Mouse (Mus musculus): Measurements from ENCODE around the gene Apol8. TPM values are rescaled to one million over a fixed set of nuclear protein-coding genes. Genes with fewer than 3 reads are reported as not detected.

Gene Apol8
- polyA plus RNA-seq, 1 experiment from 2014 or later = 3.2 TPM

DNA sequence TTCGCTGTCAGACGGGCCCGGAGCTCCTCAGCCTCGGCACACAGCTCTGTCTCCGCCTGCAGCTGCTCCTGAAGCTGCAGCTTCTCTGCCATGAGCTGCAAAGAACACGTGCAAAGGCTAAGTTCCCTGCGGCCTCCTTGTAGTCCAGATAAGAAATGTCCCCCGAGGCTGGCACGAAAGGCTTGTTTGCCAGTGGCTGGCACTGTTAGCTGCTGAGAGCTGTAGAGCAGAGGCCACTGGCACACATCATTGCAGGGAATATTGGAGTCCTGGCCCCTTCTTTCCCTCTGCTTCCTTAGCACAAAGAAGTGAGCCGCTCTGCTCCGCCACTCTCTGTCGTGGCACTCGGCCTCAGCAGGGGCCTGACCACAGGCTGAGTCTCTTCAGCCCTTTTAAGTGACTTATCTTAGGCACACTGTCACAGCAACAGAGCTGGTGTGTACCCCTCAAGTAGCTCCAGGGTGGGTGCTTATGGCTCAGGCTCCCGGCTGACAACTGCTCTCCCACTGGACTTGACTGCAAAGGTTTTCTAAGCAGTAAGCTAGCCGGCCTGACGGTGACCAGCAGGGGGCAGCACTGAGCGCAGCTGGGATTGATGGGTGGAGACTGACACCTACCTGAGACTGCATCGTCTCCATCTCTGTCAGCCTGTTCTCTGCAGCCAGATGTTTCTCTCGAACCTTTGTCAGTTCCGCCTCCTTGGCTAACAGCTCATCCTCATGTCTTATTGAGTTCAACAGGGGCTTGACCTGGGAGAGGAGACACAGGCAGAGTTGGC, 18.6 kb upstream of the Apol8 start:
- 69% methylated on average over 20 of the region's 20 CpGs for WGBS

DNA sequence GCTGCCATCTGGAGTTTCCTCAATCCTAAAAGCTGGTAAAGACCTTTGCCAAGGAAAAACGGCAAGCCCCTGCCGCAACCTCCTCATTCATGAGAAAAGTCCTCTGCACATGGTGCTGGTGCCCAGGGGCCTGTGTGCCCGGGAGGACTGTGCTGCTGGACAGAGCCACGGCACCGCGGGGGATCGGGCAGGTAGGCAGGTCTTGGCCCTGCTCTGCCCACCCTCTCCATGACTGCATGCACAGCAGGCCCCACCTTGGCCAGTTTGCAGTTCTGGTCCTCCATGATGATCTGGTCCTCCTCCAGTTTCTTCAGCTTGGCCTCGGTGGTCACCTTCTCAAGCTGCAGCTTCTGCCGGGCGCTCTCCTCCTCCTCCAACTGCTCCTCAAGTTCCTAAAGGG, 17.5 kb upstream of the Apol8 start:
- H3K27me3 ChIP-seq (replicated peaks; ENCODE audit: control insufficient read depth, insufficient read depth, low read length) = no peaks in the 10 kb centered on the region
- H3K4me2 ChIP-seq = no peak overlapping the region
- 96% methylated on average over 10 of the region's 10 CpGs for WGBS
- ATAC-seq (replicated peaks; ENCODE audit: low FRiP score) = no peak
- no peak for DNase-seq (ENCODE audit: low spot score)
- no peak overlapping the region for H3K4me3 ChIP-seq (ENCODE audit: low read depth, low read length)
- peaks cover 71% of the 10 kb centered on the region for H3K36me3 ChIP-seq (ENCODE audit: control insufficient read depth, insufficient read depth, low read length)
- peaks cover 16% of the 10 kb centered on the region for H3K4me1 ChIP-seq (replicated peaks; ENCODE audit: control insufficient read depth, insufficient read depth, low read length)
- H3K9ac ChIP-seq (ENCODE audit: low read depth, low read length) = no peak overlapping the region
- H3K27ac ChIP-seq (ENCODE audit: low read depth, low read length) = peak overlapping the region; percentile 66
- H3K9me3 ChIP-seq (ENCODE audit: control insufficient read depth, low read length) = no peaks in the 10 kb centered on the region

More for the DNA sequence above, 18.6 kb upstream of the Apol8 start:
- no peaks in the 10 kb centered on the region for H3K9me3 ChIP-seq (ENCODE audit: control insufficient read depth, low read length)
- H3K36me3 ChIP-seq (ENCODE audit: control insufficient read depth, insufficient read depth, low read length) = peaks cover 70% of the 10 kb centered on the region
- H3K4me2 ChIP-seq = no peak overlapping the region
- H3K4me3 ChIP-seq (ENCODE audit: low read depth, low read length) = no peak overlapping the region
- ATAC-seq (replicated peaks; ENCODE audit: low FRiP score) = no peak
- H3K9ac ChIP-seq (ENCODE audit: low read depth, low read length) = no peak overlapping the region
- H3K4me1 ChIP-seq (replicated peaks; ENCODE audit: control insufficient read depth, insufficient read depth, low read length) = peaks cover 16% of the 10 kb centered on the region
- no peak overlapping the region for H3K27ac ChIP-seq (ENCODE audit: low read depth, low read length)
- no peaks in the 10 kb centered on the region for H3K27me3 ChIP-seq (replicated peaks; ENCODE audit: control insufficient read depth, insufficient read depth, low read length)
- DNase-seq (ENCODE audit: low spot score) = peak; percentile 81

DNA sequence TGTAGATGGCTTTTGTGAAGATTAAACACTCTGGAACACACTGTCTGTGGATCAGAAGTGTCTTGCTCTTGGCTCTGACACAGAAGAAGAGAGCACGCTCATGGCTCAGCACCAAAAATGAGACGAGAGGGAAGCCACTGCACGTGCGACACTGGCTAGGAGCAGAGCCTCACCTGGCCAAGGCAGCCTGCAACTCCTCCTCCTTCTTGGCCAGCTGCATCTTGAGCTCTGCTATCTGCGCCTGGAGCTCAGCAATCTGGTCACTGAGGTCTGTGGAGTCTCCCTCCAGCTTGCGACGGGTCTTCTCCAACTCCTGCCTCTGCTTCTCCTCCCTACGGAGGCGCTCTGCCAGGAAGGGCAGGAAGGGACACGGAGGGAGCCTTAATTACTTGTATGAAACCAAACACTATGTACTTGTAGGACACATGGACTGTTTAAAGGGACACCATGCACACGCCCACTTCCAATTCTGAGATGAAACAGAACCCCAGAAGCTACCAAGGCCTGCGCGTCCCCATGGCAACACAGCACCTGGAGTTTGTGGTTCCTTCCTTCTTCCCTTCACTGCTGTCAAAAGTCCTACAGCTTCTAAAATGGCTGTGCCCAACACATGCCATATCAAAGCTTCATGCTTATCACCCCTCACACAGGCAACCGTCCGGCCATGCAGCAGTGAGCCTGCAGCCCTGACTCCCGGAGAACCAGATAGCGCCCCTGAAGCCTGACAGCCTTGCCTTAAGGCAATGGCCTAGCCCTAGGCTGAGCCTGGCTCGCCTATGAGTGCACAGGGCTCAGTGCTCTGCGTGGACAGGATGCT, 16.5 kb upstream of the Apol8 start:
- Histone ChIP-seq H3K4me1 (replicated peaks; ENCODE audit: control insufficient read depth, insufficient read depth, low read length) (peaks cover 16% of the 10 kb centered on the region), H3K27me3 (replicated peaks; ENCODE audit: control insufficient read depth, insufficient read depth, low read length) (no peaks in the 10 kb centered on the region), H3K9me3 (ENCODE audit: control insufficient read depth, low read length) (no peaks in the 10 kb centered on the region), H3K4me3 (ENCODE audit: low read depth, low read length) (no peak overlapping the region), H3K36me3 (ENCODE audit: control insufficient read depth, insufficient read depth, low read length) (peaks cover 77% of the 10 kb centered on the region), H3K27ac (ENCODE audit: low read depth, low read length) (peak overlapping the region; percentile 90), H3K4me2 (peak overlapping the region; percentile 10; the same call in 1 of the 2 replicates), H3K9ac (ENCODE audit: low read depth, low read length) (0 out of 2 replicates have a peak overlapping the region, but pooled peaks have one; percentile 38)
- ATAC-seq (replicated peaks; ENCODE audit: low FRiP score) (peak; percentile 97), DNase-seq (ENCODE audit: low spot score) (peak; percentile 65)
- 69% methylated on average over 19 of the region's 19 CpGs for WGBS

DNA sequence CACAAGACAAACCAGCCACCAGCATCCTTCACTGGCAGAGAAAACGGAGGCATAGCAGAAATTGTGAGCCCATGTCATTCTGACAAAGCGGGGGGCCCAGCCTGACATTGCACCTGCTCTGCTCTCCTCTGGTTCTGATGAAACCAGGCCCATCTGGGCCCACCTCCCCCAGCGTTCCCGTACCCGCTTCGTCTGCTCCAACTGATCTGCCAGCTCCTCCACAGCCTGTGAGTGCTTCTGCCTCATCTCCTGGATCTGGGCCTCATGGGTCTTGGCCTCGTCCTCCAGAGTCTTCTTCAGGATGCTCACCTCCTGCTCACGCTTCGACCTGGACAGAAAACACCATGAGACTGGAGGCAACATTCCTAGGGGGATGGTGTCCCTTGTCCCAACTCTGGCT, 14.1 kb upstream of the Apol8 start:
- no peak for ATAC-seq (replicated peaks; ENCODE audit: low FRiP score)

DNA sequence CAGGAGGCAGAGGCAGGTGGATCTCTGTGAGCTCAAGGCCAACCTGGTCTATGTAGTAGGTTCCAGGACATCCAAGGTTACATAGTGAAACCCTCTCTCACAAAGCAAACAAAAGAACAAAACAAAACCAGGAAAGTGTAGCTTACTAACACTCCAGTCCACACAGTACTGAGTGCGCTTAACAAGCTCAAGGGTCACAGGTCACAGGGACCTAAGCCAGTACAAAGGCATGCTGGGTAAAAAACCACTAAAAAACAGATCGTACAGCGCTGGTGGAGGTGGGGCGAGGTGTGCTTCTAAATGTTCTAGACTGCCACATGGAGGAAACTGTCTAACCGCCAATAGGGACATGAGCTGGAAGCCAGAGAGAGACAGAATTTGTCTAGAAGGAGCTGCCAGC, 13.5 kb upstream of the Apol8 start:
- H3K9ac ChIP-seq (ENCODE audit: low read depth, low read length) = no peak overlapping the region
- no peak overlapping the region for H3K27ac ChIP-seq (ENCODE audit: low read depth, low read length)
- no peak for DNase-seq (ENCODE audit: low spot score)
- H3K36me3 ChIP-seq (ENCODE audit: control insufficient read depth, insufficient read depth, low read length) = peaks cover 87% of the 10 kb centered on the region
- no peaks in the 10 kb centered on the region for H3K27me3 ChIP-seq (replicated peaks; ENCODE audit: control insufficient read depth, insufficient read depth, low read length)
- no peaks in the 10 kb centered on the region for H3K9me3 ChIP-seq (ENCODE audit: control insufficient read depth, low read length)
- peaks cover 16% of the 10 kb centered on the region for H3K4me1 ChIP-seq (replicated peaks; ENCODE audit: control insufficient read depth, insufficient read depth, low read length)
- no peak overlapping the region for H3K4me3 ChIP-seq (ENCODE audit: low read depth, low read length)
- H3K4me2 ChIP-seq = no peak overlapping the region
- ATAC-seq (replicated peaks; ENCODE audit: low FRiP score) = no peak
- 94% methylated on average over 5 of the region's 5 CpGs for WGBS

More for the DNA sequence above, 14.1 kb upstream of the Apol8 start:
- no peaks in the 10 kb centered on the region for H3K27me3 ChIP-seq (replicated peaks; ENCODE audit: control insufficient read depth, insufficient read depth, low read length)
- WGBS = 94% methylated on average over 9 of the region's 9 CpGs
- peaks cover 85% of the 10 kb centered on the region for H3K36me3 ChIP-seq (ENCODE audit: control insufficient read depth, insufficient read depth, low read length)
- no peak overlapping the region for H3K27ac ChIP-seq (ENCODE audit: low read depth, low read length)
- H3K9me3 ChIP-seq (ENCODE audit: control insufficient read depth, low read length) = no peaks in the 10 kb centered on the region
- H3K9ac ChIP-seq (ENCODE audit: low read depth, low read length) = no peak overlapping the region
- H3K4me1 ChIP-seq (replicated peaks; ENCODE audit: control insufficient read depth, insufficient read depth, low read length) = peaks cover 16% of the 10 kb centered on the region
- no peak for DNase-seq (ENCODE audit: low spot score)
- no peak overlapping the region for H3K4me2 ChIP-seq
- no peak overlapping the region for H3K4me3 ChIP-seq (ENCODE audit: low read depth, low read length)

DNA sequence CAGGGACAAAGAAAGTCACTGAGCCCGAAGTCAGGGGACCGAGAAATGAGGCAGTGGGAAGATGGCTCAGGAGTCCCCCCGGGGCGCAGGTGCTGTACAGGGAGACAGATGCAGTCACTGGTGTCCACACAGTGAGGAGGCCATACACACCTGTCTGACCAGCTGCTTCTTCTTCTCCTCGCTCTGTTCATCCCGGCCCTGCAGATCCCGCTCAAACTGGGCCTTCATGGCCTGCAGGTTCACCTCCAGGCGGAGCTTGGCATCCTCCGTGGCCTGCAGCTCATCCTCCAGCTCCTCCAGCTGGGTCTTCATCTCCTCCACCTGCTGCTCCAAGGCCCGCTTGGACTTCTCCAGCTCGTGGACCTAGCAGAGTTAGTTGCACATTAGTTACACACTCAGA, 10.2 kb upstream of the Apol8 start:
- WGBS = 93% methylated on average over 11 of the region's 11 CpGs
- no peaks in the 10 kb centered on the region for H3K27me3 ChIP-seq (replicated peaks; ENCODE audit: control insufficient read depth, insufficient read depth, low read length)
- H3K27ac ChIP-seq (ENCODE audit: low read depth, low read length) = no peak overlapping the region
- H3K9ac ChIP-seq (ENCODE audit: low read depth, low read length) = no peak overlapping the region
- no peaks in the 10 kb centered on the region for H3K4me1 ChIP-seq (replicated peaks; ENCODE audit: control insufficient read depth, insufficient read depth, low read length)
- no peak overlapping the region for H3K4me3 ChIP-seq (ENCODE audit: low read depth, low read length)
- DNase-seq (ENCODE audit: low spot score) (no peak), ATAC-seq (replicated peaks; ENCODE audit: low FRiP score) (no peak)
- H3K9me3 ChIP-seq (ENCODE audit: control insufficient read depth, low read length) = no peaks in the 10 kb centered on the region
- peaks cover 89% of the 10 kb centered on the region for H3K36me3 ChIP-seq (ENCODE audit: control insufficient read depth, insufficient read depth, low read length)
- H3K4me2 ChIP-seq = no peak overlapping the region

DNA sequence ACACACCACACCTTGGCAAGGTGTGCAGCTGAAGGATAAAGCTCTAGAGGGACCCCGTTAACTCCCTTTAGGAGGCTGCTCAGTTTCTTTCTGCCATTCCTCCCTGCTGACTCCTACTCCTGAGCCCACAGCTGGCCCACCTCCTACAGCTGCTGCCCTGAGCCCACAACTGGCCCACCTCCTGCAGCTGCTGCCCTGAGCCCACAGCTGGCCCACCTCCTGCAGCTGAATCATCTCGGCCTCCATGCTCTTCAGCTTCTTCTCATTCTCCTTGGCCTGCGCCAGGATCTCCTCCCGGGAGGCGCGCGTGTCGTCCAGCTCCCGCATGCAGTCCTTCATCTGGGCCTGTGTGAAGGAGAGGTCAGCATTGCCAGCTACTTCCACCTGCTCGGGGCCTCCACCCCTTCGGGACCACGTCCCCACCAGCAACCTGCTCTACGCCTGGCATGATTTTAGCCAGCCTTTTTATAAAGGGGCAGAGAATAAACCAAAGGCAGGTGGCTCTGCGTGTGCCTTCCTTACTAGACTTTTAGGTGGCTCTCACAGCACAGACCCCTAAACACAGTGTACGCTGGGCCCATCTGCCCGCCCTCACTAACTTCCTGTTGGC, 8.8 kb upstream of the Apol8 start:
- Histone ChIP-seq H3K4me2 (no peak overlapping the region), H3K9ac (ENCODE audit: low read depth, low read length) (no peak overlapping the region), H3K27ac (ENCODE audit: low read depth, low read length) (no peak overlapping the region), H3K4me3 (ENCODE audit: low read depth, low read length) (no peak overlapping the region), H3K27me3 (replicated peaks; ENCODE audit: control insufficient read depth, insufficient read depth, low read length) (no peaks in the 10 kb centered on the region), H3K9me3 (ENCODE audit: control insufficient read depth, low read length) (no peaks in the 10 kb centered on the region), H3K36me3 (ENCODE audit: control insufficient read depth, insufficient read depth, low read length) (peaks cover 88% of the 10 kb centered on the region), H3K4me1 (replicated peaks; ENCODE audit: control insufficient read depth, insufficient read depth, low read length) (no peaks in the 10 kb centered on the region)
- DNase-seq (ENCODE audit: low spot score) (no peak), ATAC-seq (replicated peaks; ENCODE audit: low FRiP score) (no peak)
- 95% methylated on average over 16 of the region's 16 CpGs for WGBS

DNA sequence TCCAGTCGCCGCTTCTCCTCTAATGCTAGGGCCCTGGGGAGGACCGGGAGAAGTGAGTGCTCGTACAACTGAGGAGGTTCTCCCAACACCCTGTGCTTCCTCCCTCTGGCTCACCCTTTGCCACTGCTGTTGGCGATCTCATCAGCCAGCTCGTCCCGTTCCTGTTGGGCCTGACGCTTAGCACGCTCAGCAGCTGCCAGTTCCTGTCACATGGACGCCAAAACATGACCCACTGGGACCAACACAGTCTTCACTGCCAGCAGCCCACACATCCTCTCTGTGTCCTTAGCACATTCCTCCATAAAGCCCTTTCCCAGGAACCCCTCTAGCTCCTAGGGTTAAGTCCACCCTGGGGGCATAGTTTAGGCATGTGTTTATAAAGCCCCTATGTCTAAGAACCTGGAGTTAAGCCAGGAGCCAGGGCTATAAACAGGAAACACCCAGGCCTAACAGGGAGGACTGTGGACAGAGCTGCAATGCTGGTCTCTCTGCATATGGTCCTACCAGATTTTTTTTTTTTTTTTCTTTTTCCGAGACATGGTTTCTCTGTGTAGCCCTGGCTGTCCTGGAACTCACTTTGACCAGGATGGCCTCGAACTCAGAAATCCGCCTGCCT, 7.7 kb upstream of the Apol8 start:
- Histone ChIP-seq H3K27me3 (replicated peaks; ENCODE audit: control insufficient read depth, insufficient read depth, low read length) (no peaks in the 10 kb centered on the region), H3K36me3 (ENCODE audit: control insufficient read depth, insufficient read depth, low read length) (peaks cover 84% of the 10 kb centered on the region), H3K9me3 (ENCODE audit: control insufficient read depth, low read length) (no peaks in the 10 kb centered on the region), H3K27ac (ENCODE audit: low read depth, low read length) (no peak overlapping the region), H3K4me3 (ENCODE audit: low read depth, low read length) (no peak overlapping the region), H3K4me1 (replicated peaks; ENCODE audit: control insufficient read depth, insufficient read depth, low read length) (no peaks in the 10 kb centered on the region), H3K9ac (ENCODE audit: low read depth, low read length) (no peak overlapping the region), H3K4me2 (no peak overlapping the region)
- no peak for ATAC-seq (replicated peaks; ENCODE audit: low FRiP score)
- DNase-seq (ENCODE audit: low spot score) = no peak
- WGBS = 85% methylated on average over 13 of the region's 13 CpGs
